Comparison of ENCODE assay signal across 8 mouse cellular contexts in the genomic region with DNA sequence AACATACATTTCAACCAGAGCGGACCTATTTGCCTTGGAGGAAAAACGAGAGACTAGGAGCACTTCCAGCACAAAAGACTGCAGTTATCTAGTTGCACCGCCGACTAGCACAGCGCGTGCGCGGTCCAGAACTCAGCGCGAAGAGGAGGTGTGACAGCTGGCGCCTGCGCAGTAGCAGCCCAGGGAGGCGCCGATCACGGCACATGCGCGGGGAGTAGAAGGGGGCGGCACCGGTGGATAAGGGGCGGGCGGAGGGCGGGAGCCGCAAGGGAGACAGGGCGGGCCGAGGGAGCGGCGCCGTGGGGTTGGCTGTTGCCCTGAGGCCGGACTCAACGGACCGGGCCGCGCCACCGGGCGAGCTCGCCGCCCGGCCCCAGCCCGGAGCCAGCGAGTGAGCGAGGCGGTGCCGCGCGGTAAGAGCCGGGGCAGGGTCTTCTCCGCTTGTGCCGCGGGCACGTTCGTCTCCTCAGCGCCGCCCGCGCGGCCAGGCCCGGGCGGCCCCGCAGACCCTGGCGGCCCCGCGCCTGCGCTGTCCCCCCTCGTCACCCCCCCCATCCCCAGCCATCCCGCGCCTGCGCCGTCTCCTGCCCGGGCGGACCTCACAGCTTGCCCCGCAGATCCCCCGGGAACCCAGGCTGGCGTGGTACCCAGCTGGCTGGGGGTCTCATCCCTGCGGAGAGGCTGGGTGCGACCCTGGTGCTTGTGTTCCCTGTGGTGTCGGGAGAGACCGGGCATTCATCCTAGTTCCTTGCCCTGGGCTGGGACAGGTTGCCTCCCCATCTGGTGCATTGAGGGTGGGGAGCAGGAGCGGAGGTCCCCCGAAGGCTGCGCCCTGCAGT. TPM values are rescaled to one million over a fixed set of nuclear protein-coding genes. Genes with fewer than 3 reads are reported as not detected.
DNase-seq lines count a peak whose midpoint lies in the region; ATAC-seq lines count a peak whose summit lies in the region.

Specc1l (plus strand) TSS at position 267 of the 839 bp plus-strand sequence.

- peaks cover 14% of the 10 kb centered on the region for H3K4me1 ChIP-seq in hindbrain, embryonic 16.5 days (ENCODE audit: control insufficient read depth, insufficient read depth, low read depth, low read length)

- peak within 1 kb of the TSS; percentile 100 for H3K27ac ChIP-seq in hindbrain, embryonic 16.5 days (ENCODE audit: low read depth, low read length)
- peak within 1 kb of the TSS; percentile 38; the same call in 1 of the 2 replicates for H3K27ac ChIP-seq in macrophage

- peak; percentile 96 for DNase-seq in T-cell, adult 2 months (ENCODE audit: low spot score)
- peak; percentile 94 to 97 for DNase-seq in cerebellum, postnatal 36 days
- peak; percentile 95 for DNase-seq in gastrocnemius, adult 18-20 months (ENCODE audit: low spot score)
- peak; percentile 96 to 97 for DNase-seq in left cerebral cortex, adult 18-20 months (ENCODE audit: low spot score in 2 of 2)
- DNase-seq in right cerebral cortex, adult 18-20 months = peak; percentile 97
- peak; percentile 88 for DNase-seq in urinary bladder, postnatal 10 days (ENCODE audit: low spot score)

- H3K79me2 ChIP-seq in macrophage (ENCODE audit: inconsistent target) = peaks cover 48% of the 10 kb centered on the region

- H3K36me3 ChIP-seq in hindbrain, embryonic 16.5 days (ENCODE audit: control insufficient read depth, insufficient read depth, low read length) = no peaks in the 10 kb centered on the region
- no peaks in the 10 kb centered on the region for H3K36me3 ChIP-seq in macrophage (ENCODE audit: inconsistent target)

- peak within 1 kb of the TSS; percentile 96 for H3K9ac ChIP-seq in hindbrain, embryonic 16.5 days (ENCODE audit: low read depth, low read length)

- peak; percentile 98 for ATAC-seq in hindbrain, embryonic 16.5 days

- under 1% methylated on average over 59 of the region's 80 CpGs for WGBS in hindbrain, embryonic 16.5 days
- WGBS in macrophage (ENCODE audit: missing documents) = under 1% methylated on average over 74 of the region's 80 CpGs

- H3K9me3 ChIP-seq in hindbrain, embryonic 16.5 days (ENCODE audit: control insufficient read depth, low read length) = no peaks in the 10 kb centered on the region

- no peaks in the 10 kb centered on the region for H3K27me3 ChIP-seq in hindbrain, embryonic 16.5 days (replicated peaks; ENCODE audit: control insufficient read depth, insufficient read depth, low read length)

- peak within 1 kb of the TSS; percentile 84 for H3K4me3 ChIP-seq in hindbrain, embryonic 16.5 days (ENCODE audit: low read length)
- H3K4me3 ChIP-seq in macrophage (ENCODE audit: inconsistent target) = peak within 1 kb of the TSS; percentile 81

- H3K4me2 ChIP-seq in hindbrain, embryonic 16.5 days (ENCODE audit: low read length) = peak within 1 kb of the TSS; percentile 72

RNA-seq across cellular contexts. Expression of gene Specc1l, which starts in this region (rescaled TPM):
- total RNA-seq in gastrocnemius, adult 18-20 months (2021) = 10 to 100 TPM; 42.0 to 45.8 TPM
- 24.7 and 29.6 TPM in 2 replicates for polyA plus RNA-seq in hindbrain, embryonic 16.5 days (2015; fragmentation: Nextera tagmentation; extraction: Ambion mirVana)
- total RNA-seq in left cerebral cortex, adult 18-20 months (2021) = 10 to 100 TPM; 36.4 to 42.3 TPM
- 100 to 1,000 TPM in 25 of 26 experiments, 10 to 100 TPM in 1; 86.9 to 220 (median 159) TPM for total RNA-seq in macrophage (2018; cell fraction: chromatin; rRNA removed)
- 10 to 100 TPM; 26.7 to 47.5 (median 38.4) TPM for total RNA-seq in macrophage (2018; cell fraction: cytosol; rRNA removed)
- total RNA-seq in macrophage (2018; cell fraction: nucleus; rRNA removed) = 100 to 1,000 TPM in 12 of 26 experiments, 10 to 100 TPM in 14; 72.9 to 137 (median 97.8) TPM
- 26.2 to 38.4 TPM (median 38.1 TPM) in 3 replicates for polyA plus RNA-seq in macrophage (2018)

Comparison
In these comparisons a context has a peak if more than half of its experiments do, and no peak if none do; other contexts are left out.
1. Peak in every context shown above with its lines: DNase-seq, ATAC-seq, H3K4me3 ChIP-seq and H3K27ac ChIP-seq.